Mouse (Mus musculus): Measurements from ENCODE around the gene 4930556J24Rik.

DNA sequence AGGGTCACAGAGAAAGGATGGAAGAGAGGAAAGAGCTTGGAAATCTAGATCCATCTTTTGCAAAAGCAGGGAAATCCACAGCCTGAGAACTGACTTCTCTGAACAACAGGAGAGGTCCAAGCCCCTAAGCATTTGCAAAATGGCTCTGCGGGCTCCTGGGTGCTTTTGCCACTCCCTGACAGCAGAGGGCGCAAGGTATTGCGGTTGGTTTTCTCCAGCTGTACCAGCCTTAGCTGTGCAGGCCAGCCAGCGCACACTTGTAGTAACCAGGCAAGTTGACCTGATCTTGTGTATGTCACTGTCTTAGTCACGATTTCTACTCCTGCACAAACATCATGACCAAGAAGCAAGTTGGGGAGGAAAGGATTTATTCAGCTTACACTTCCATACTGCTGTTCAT, 25.0 kb upstream of the 4930556J24Rik start:
- TF ChIP-seq CTCF (IDR thresholded peaks at IDR 0.05; ENCODE audit: low read depth) (peak; percentile 78), EP300 (IDR thresholded peaks at IDR 0.05; ENCODE audit: low read depth) (no peak)

All from heart, postnatal 0 days (tissue).